Mouse (Mus musculus) CD8-positive naive resting alpha-beta T cell, adult 57 days (primary cell): Measurements from ENCODE around the gene Sod3. TPM values are rescaled to one million over a fixed set of nuclear protein-coding genes. Genes with fewer than 3 reads are reported as not detected.

Source experiments
- total RNA-seq: library from RNA; stranded (reverse); gene quantifications from one replicate; pipeline ENCODE4 v1.2.4, GENCODE M21; 2023

Sod3 gene
- not detected for total RNA-seq

GRCm38 (mm10) chr5:52363468-52364150 lies at the start of gene Sod3:
Gene Sod3, plus strand, starts transcription at chr5:52363791.

Other genes with a start within 250 kb of the Sod3 start
- gene Dhx15, start 173.3 kb upstream of the Sod3 start, total RNA-seq = 284 TPM
- gene Ccdc149, start 107.7 kb downstream of the Sod3 start, total RNA-seq = not detected
- gene Lgi2, start 202.7 kb downstream of the Sod3 start, total RNA-seq = not detected